Mouse (Mus musculus) left cerebral cortex, adult 2 months (tissue): ENCODE results near the gene Fign. TPM values are rescaled to one million over a fixed set of nuclear protein-coding genes. Genes with fewer than 3 reads are reported as not detected.
A peak's percentile ranks its signal among the peaks of the same experiment; 100 is the strongest.

Source experiments
- DNase-seq, 2 experiments: peaks; one replicate each; pipeline ENCODE4 v3.0.0; 2021 to 2022; ENCODE audit warnings: low spot score in 2 of 2, mixed read lengths in 1 of 2; ENCODE audit errors: extremely low spot score in 1 of 2
- H3K27ac ChIP-seq: fragments of 200-600 bp; 2 replicates; pipeline ENCODE4 v1.8.1; 2022
- H3K4me3 ChIP-seq: fragments of 200-600 bp; 2 replicates; pipeline ENCODE4 v1.8.1; 2022
- CTCF ChIP-seq: fragments of 200-600 bp; IDR thresholded peaks from 2 replicates; pipeline ENCODE4 v1.8.1; 2022; ENCODE audit warnings: antibody characterized with exemption, mild to moderate bottlenecking, moderate library complexity
- intact Hi-C: fragments of 180-260 bp; cut with DNase I; formaldehyde crosslinking; loops from one replicate; pipeline ENCODE4 v1.15.1; 2025
- long read RNA-seq, 2 experiments: library from polyadenylated mRNA; stranded (forward); transcript quantifications; one replicate each; pipeline ENCODE4 v2.0.0; 2021; ENCODE audit warnings: borderline mapping rate in 2 of 2
- total RNA-seq, 2 experiments: library from RNA; stranded (reverse); gene quantifications; 2 replicates each; pipeline ENCODE4 v1.2.3; 2021

Gene Fign
- total RNA-seq, result 1 to 10 TPM; 3.0 to 6.0 TPM
- long read RNA-seq, experiment 1, full-length matches to known transcripts, result 1 of 1 reads
- long read RNA-seq, experiment 1, partial matches to known transcripts, result 0 of 1 reads
- long read RNA-seq, experiment 1, other reads (novel, unspliced or antisense), result 0 of 1 reads
- long read RNA-seq, experiment 2, result 0 reads

DNA sequence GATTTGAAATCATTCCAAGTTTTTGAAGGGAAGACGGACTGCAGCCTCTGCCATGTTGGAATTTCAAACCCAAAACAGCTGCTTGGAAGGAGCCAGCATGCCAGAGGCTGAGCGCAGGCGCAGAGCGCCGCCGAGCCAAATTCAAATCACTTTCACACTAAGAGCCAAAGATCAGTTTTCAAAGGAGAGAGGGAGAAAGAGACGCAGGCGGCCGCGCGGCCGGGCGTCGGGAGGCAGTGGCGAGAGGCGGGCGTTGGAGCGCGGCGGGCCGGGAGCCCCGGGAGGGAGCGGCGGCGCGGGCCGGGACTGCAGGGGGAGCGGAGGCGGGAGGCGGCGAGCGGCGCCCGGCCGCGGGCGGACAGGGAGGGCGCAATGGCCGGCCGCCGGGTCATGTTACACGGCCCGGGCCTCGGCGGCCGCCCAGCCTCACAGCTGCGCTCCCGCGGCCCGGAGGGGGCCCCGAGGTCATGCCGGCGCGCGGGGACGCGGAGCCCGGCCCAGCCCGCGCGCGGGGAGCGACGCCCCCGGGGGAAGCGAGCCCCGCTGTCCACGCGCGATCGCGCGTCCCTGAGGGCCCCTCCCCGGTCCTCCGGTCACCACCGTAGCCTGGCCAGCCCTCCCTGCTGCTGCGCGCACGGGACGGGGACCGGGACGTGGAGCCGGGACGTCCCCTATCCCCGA, at the start of gene Fign:
TSS of gene Fign (minus strand) at position 102 of the 681 bp plus-strand sequence.
- TF ChIP-seq CTCF, result no peak; the same call in none of the 2 replicates
- intact Hi-C loops, result no loop called here
- Histone ChIP-seq H3K4me3 (peak within 1 kb of the TSS; percentile 59), H3K27ac (peak within 1 kb of the TSS; percentile 71)
- DNase-seq, result peak; percentile 59 to 76

DNA sequence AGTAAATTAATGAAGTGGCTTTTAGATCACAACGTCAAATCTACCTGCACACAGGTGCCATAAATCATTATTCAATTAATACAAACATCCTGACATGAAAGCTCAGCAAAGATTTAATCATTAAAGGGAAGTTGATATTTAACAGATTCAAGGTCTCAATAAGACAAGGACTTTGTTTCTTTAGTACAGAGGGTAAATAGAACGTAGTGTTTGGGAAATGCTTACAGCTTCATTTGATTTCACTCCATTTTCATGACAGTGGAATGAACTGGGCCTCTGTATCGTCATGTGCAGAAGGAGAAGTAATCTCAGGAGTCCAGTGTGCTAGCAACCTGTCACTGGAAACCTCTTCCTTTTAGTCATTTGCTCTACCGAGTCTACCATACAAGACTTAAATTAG, 35.8 kb upstream of the Fign start:
- no peak for TF ChIP-seq CTCF
- Histone ChIP-seq H3K27ac (no peak overlapping the region), H3K4me3 (no peak overlapping the region)
- DNase-seq, result no peak
- intact Hi-C loops, result no loop called here

DNA sequence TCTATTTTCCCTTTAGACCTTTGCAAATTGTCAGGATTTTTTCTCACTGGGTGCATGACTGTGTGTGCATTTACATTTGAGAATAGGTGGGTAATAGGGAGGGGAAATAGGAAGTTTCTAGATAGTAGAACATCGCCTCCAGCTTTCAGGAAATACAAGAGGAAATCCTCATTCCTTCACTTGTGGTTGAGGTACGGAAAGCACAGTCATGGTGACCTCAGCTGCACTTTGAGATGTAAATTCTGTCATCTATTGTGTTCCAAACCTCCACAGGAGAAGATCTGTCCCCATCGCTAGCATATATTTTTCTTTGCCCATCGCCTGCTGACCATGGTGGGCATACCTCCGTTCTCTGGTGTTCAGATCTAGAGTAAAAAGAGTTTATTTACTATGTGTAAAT, 22.7 kb upstream of the Fign start:
- DNase-seq, result no peak
- TF ChIP-seq CTCF, result no peak
- intact Hi-C loops, result no loop called here
- Histone ChIP-seq H3K27ac (no peak overlapping the region), H3K4me3 (no peak overlapping the region)

DNA sequence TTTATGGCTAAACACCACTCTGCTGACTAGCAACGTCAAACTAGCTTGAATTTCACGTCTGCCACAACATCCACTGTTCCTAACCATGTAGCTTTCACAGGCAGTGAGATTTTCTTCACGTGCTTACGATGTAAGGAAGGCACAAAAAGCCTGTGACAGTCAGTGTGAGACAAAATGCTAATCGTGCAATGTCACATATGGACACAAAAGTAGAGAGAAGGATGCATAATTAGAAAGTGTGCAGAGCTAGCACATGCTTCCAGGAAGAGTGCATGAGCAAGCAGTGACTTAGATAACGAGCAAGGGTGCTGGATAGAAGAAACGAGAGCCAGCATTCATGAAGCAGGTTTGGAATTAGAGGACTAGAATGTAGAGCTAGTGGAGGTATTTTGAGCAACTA, 18.8 kb upstream of the Fign start:
- Histone ChIP-seq H3K27ac (no peak overlapping the region), H3K4me3 (no peak overlapping the region)
- TF ChIP-seq CTCF, result no peak
- intact Hi-C loops, result no loop called here
- no peak for DNase-seq

DNA sequence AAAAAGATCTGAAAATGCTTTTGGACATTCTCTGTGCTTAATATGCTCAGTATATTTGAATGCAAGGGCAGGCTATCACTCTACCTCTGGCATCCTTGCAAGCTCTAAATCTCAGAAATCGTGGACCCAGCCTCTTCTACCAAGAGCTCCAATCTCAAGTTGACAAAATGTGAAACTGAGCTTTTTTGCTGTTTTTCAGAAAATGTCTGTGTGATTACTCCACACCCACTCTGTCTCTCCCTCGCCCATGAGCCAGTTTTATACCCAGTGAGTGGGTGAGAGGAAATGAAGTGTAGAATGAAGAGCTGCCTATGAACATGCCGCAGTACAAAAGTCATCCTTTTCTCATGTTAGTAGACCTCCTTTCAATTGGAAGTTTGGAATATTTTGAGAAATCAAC, 13.3 kb upstream of the Fign start:
- no peak for TF ChIP-seq CTCF
- H3K4me3 ChIP-seq, result no peak overlapping the region
- no peak overlapping the region for H3K27ac ChIP-seq
- intact Hi-C loops, result no loop called here
- no peak for DNase-seq

DNA sequence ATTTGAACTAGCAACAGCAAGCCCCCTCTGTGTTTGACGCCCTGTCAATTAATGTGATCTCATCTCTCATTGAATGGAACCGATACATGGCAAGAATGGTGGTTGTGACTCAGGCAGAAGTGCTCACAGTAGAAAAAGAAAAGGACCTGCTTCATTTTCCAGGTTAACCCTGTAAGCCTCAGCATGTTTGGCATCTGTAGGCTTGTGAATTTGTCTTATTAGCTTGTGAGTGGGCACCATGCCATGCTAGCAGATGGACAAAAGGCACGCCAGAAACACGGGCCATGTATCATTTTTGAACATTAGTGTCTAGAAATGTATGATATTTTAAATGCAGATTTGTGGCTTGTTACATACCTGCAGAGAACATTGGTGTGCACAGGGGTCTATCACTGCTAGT, 12.0 kb upstream of the Fign start:
- intact Hi-C loops, result no loop called here
- no peak overlapping the region for H3K4me3 ChIP-seq
- no peak for TF ChIP-seq CTCF
- H3K27ac ChIP-seq, result no peak overlapping the region
- DNase-seq, result no peak

GRCm38 (mm10) chr2:64108040-64108439, 10.2 kb upstream of the Fign start:
- intact Hi-C loops, result no loop called here
- H3K27ac ChIP-seq, result no peak overlapping the region
- no peak for DNase-seq
- H3K4me3 ChIP-seq, result no peak overlapping the region
- TF ChIP-seq CTCF, result no peak

DNA sequence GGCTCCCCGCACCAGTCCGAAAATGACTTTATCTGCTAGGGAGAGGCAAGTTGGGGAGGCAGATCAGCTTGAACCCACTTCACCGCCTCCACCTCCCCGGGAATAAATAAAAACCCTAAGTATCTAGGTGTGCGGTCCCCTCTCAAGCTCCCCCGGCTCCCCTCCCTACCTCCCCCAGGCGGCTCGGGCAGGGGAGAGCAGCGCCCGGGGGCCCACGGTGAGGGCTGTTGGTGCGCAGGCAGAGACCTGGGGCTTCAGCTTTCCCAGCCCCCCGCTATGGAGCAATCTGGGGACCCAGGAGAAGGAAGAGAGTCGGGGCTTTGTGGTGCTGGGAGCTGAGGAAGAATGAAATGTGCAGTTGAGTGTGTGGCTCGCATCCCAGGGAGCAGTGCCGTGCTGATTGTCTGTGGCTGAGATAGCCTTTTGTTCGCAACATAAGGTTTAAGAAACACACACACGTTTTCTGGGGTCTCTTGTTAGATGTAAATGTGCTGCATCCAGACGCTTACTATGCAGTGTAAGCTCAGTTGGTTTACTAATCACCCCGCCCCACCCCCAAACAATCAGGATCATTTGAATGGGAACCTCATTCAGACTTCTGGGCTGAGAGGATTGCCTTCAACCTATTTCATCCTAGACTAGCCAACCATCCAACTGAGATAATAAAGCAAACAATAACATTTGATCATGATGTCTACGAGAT, 931 bp upstream of the Fign start:
- H3K27ac ChIP-seq, result no peak overlapping the region

DNA sequence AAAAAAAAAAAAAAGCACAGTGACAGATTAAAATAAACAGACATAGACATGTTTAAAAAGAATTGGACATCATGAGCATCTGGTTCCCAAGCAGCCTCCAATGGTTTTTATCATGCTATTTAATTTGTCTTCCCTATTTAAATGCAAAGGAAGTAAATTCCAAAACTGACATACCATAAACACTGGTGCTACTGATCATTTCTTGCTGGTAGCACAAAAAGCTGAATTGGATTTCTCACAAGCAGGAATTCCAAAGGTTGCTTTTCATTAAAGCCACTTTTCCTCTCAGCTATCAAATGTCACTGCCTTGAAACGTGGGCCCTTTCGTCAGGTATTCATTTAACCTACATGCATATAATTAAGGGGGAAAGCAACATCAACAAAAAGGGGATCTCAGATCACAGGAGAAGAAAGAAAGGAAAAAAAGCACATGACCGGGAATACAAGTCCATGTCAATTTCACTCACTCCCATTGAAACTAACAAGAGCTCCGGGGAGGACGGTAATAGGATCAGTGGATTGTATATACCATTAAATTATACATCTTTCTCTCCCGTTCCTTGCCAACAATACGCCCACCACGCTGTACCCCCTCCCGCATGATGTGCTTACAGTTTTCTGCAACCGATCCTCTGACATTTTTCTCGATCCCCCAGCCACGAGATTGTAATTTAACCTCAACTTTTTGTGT, 972 bp downstream of the Fign start:
- intact Hi-C loops, result no loop called here

More for the DNA sequence above, 931 bp upstream of the Fign start:
- H3K4me3 ChIP-seq, result peak overlapping the region; percentile 59
- no peak for DNase-seq
- intact Hi-C loops, result no loop called here
- TF ChIP-seq CTCF, result peak; percentile 17

GRCm38 (mm10) chr2:64096176-64096575, 1.7 kb downstream of the Fign start:
- H3K27ac ChIP-seq, result no peak overlapping the region
- H3K4me3 ChIP-seq, result no peak overlapping the region
- TF ChIP-seq CTCF, result no peak
- DNase-seq, result no peak
- intact Hi-C loops, result no loop called here

More for the DNA sequence above, 972 bp downstream of the Fign start:
- TF ChIP-seq CTCF, result no peak
- Histone ChIP-seq H3K27ac (0 out of 2 replicates have a peak overlapping the region, but pooled peaks have one; percentile 11), H3K4me3 (peak overlapping the region; percentile 59)
- DNase-seq, result no peak

GRCm38 (mm10) chr2:64095561-64095960, 2.3 kb downstream of the Fign start:
- intact Hi-C loops, result loop anchor here (2.0 kb wide), 1 partner anchor 391 kb away; no protein-coding TSS in a partner anchor
- Histone ChIP-seq H3K4me3 (no peak overlapping the region), H3K27ac (no peak overlapping the region)
- TF ChIP-seq CTCF, result no peak
- DNase-seq, result no peak

GRCm38 (mm10) chr2:64093087-64093486, 4.8 kb downstream of the Fign start:
- intact Hi-C loops, result no loop called here
- H3K4me3 ChIP-seq, result no peak overlapping the region
- no peak for DNase-seq
- no peak for TF ChIP-seq CTCF
- no peak overlapping the region for H3K27ac ChIP-seq
